Mouse (Mus musculus) intestine, postnatal 0 days (tissue): ENCODE measurements at regions not wholly inside any gene's neighbourhood (a gene's known extent, or its start where the extent isn't known, plus 50 kb on each side); places are given as distances from the start of the nearest gene placed in this dataset.

Experiments
- ATAC-seq: fragments of 200-750 bp; cut with Nextera tagmentation; 2 replicates; pipeline ENCODE4 v1.8.0; 2017; ENCODE audit warnings: mild to moderate bottlenecking, moderate TSS enrichment, moderate library complexity
- H3K27ac ChIP-seq: fragments of 300-500 bp; sonication (generic); 2 replicates; pipeline ENCODE4 v1.5.1; 2014; ENCODE audit warnings: mild to moderate bottlenecking, low read depth, low read length, moderate library complexity
- H3K27me3 ChIP-seq: fragments of 300-500 bp; sonication (generic); replicated peaks from 2 replicates; pipeline ENCODE4 v1.6.1; 2014; ENCODE audit warnings: low read length, mixed read lengths; ENCODE audit not compliant: control insufficient read depth, insufficient read depth
- H3K36me3 ChIP-seq: fragments of 300-500 bp; sonication (generic); 2 replicates; pipeline ENCODE4 v1.6.1; 2014; ENCODE audit warnings: mild to moderate bottlenecking, moderate library complexity; ENCODE audit not compliant: control insufficient read depth, insufficient read depth
- H3K4me1 ChIP-seq: fragments of 300-500 bp; sonication (generic); replicated peaks from 2 replicates; pipeline ENCODE4 v1.6.1; 2014; ENCODE audit warnings: antibody characterized with exemption, low read length, mixed read lengths; ENCODE audit not compliant: control insufficient read depth, insufficient read depth
- H3K4me2 ChIP-seq: fragments of 300-500 bp; sonication (generic); replicated peaks from 2 replicates; pipeline ENCODE4 v1.6.1; 2014; ENCODE audit warnings: low read depth, mild to moderate bottlenecking, moderate library complexity
- H3K4me3 ChIP-seq: fragments of 300-500 bp; sonication (generic); 2 replicates; pipeline ENCODE4 v1.5.1; 2014; ENCODE audit warnings: low read depth, low read length
- H3K9ac ChIP-seq: fragments of 300-500 bp; sonication (generic); 2 replicates; pipeline ENCODE4 v1.6.1; 2014; ENCODE audit warnings: mild to moderate bottlenecking, low read depth, low read length
- H3K9me3 ChIP-seq: fragments of 300-500 bp; sonication (generic); 2 replicates; pipeline ENCODE4 v1.6.1; 2016; ENCODE audit warnings: mixed run types; ENCODE audit not compliant: control insufficient read depth
- CTCF ChIP-seq: sonication (generic); IDR thresholded peaks from 2 replicates; pipeline ENCODE4 v1.5.1; 2016; ENCODE audit warnings: low read depth, mild to moderate bottlenecking, control low read depth, antibody characterized with exemption, moderate library complexity
- WGBS: fragments of 180-500 bp; shearing (Covaris S2); extraction: QIAGEN DNeasy Blood & Tissue Kit; methylation state at CpG from one replicate; pipeline ENCODE4 v1.1.7; 2014; 5-methylcytosine and 5-hydroxymethylcytosine counted together

DNA sequence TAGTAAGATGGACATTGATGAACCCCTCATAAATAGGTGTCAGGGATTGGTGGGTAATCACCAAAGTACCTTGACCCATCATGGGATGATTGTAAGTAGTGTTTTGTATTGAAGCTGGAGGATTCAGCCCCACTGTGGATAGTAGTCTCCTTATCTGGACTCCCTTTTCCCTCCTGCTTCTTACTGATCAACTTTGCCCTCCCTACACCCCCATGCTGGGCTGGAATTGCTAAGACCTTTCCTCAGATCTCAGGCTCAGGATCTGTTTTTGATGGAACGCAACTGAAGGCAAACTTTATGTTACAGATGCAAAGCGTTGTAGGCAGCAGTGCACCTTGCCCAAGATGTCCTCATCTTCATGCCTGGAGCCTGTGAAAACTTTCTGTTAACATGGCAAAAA is 73.7 kb upstream of the Pgrmc2 start:
- Histone ChIP-seq H3K27ac (no peak overlapping the region), H3K4me1 (0 out of 2 replicates have a peak, but pooled peaks cover 3% of the 10 kb centered on the region), H3K4me3 (no peak overlapping the region), H3K27me3 (no peaks in the 10 kb centered on the region), H3K4me2 (no peak overlapping the region), H3K36me3 (no peaks in the 10 kb centered on the region), H3K9me3 (no peaks in the 10 kb centered on the region), H3K9ac (no peak overlapping the region)
- ATAC-seq = no peak
- WGBS = 98% methylated on average over 2 of the region's 2 CpGs
- no peak for TF ChIP-seq CTCF

DNA sequence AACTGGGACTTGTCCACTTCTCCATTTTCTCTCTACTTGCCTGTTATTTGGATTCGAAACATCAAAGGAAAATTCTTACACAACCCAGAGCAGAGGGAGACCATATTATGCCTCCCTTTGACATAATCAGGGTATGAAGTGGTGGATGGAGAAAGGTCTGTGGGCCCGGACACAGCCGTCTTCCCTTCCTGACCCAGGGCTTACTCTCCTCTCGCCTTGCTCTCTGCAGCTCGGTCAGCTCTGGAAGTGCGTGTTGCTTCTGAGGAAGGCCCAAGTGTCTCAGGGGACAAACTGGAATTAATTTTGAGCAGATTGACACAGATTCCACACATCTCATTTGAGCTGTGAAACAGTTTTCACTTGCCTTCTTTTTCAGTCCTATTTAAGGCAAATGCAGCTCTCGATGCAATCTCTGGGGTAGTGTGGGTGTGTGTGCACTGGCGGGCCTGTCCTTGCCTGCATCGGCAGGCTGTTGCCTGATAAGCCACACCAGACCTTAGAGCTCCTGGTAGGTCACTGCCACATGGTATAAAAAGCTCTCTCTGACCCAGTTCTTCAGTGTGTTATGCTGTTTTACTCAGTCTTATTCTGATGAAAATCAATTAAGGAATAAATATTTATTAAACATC is 72.4 kb upstream of the Pgrmc2 start:
- Histone ChIP-seq H3K27ac (no peak overlapping the region), H3K36me3 (no peaks in the 10 kb centered on the region), H3K9me3 (no peaks in the 10 kb centered on the region), H3K9ac (no peak overlapping the region), H3K4me2 (no peak overlapping the region), H3K4me3 (no peak overlapping the region), H3K27me3 (no peaks in the 10 kb centered on the region), H3K4me1 (0 out of 2 replicates have a peak, but pooled peaks cover 3% of the 10 kb centered on the region)
- ATAC-seq = no peak
- 71% methylated on average over 9 of the region's 9 CpGs for WGBS
- no peak for TF ChIP-seq CTCF

GRCm38 (mm10) chr3:41154402-41154801 is 71.6 kb upstream of the Pgrmc2 start:
- Histone ChIP-seq H3K4me1 (0 out of 2 replicates have a peak, but pooled peaks cover 3% of the 10 kb centered on the region), H3K4me2 (no peak overlapping the region), H3K4me3 (no peak overlapping the region), H3K27me3 (no peaks in the 10 kb centered on the region), H3K27ac (no peak overlapping the region), H3K9ac (no peak overlapping the region), H3K9me3 (no peaks in the 10 kb centered on the region), H3K36me3 (no peaks in the 10 kb centered on the region)
- 76% methylated on average over 1 of the region's 1 CpGs for WGBS
- ATAC-seq = no peak
- no peak for TF ChIP-seq CTCF

DNA sequence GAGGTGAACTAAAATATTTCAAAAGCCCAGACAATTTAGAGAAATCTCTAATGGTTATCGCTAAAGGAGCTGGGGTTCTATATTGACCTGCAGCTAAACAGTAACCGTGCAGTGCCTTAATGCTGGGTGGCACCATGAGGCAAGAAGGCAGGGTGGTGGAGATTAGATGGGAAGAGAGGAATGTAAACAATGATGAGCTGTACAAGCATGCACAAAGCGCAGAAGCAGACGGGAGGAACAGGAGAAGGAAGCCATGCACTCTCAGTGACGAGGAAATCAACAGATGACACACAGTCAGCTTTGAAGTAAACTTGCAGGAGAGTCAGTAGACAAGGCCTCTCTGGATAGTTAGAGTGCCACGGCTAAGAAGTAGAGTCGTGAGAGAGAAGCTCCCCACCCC is 69.1 kb upstream of the Pgrmc2 start:
- ATAC-seq = no peak

GRCm38 (mm10) chr3:41140391-41140790 is 57.5 kb upstream of the Pgrmc2 start:
- no peak for TF ChIP-seq CTCF
- H3K27me3 ChIP-seq = no peaks in the 10 kb centered on the region
- no peaks in the 10 kb centered on the region for H3K4me1 ChIP-seq
- WGBS = 93% methylated on average over 4 of the region's 4 CpGs
- no peak overlapping the region for H3K27ac ChIP-seq
- H3K36me3 ChIP-seq = no peaks in the 10 kb centered on the region
- no peak overlapping the region for H3K9ac ChIP-seq
- H3K4me2 ChIP-seq = no peak overlapping the region
- H3K4me3 ChIP-seq = no peak overlapping the region
- no peak for ATAC-seq
- no peaks in the 10 kb centered on the region for H3K9me3 ChIP-seq

More for the DNA sequence above, 69.1 kb upstream of the Pgrmc2 start:
- Histone ChIP-seq H3K27me3 (no peaks in the 10 kb centered on the region), H3K4me3 (no peak overlapping the region), H3K36me3 (no peaks in the 10 kb centered on the region), H3K9me3 (no peaks in the 10 kb centered on the region), H3K9ac (no peak overlapping the region), H3K4me2 (no peak overlapping the region), H3K27ac (no peak overlapping the region), H3K4me1 (0 out of 2 replicates have a peak, but pooled peaks cover 3% of the 10 kb centered on the region)
- TF ChIP-seq CTCF = no peak
- 30% methylated on average over 7 of the region's 7 CpGs for WGBS

DNA sequence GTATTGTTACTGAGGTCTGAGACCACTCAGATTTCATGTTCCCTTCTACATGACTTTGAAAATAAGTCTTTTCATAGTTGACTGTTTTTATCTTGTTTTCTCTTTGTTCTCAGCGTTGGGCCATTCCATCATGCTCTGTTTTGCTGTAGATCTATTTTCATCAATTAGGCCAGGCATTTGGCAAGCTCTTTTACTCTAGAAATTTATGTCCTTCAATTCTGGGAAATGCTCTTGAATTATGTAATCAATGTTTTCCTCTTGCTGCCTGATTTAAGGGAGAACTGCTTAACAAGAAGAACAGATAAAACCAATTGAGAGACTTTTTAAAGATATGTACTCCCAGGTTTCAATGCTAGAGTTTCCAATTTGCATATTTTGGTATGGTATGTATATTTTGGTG is 55.1 kb upstream of the Pgrmc2 start:
- Histone ChIP-seq H3K27ac (no peak overlapping the region), H3K9me3 (no peaks in the 10 kb centered on the region), H3K27me3 (no peaks in the 10 kb centered on the region), H3K4me1 (no peaks in the 10 kb centered on the region), H3K4me3 (no peak overlapping the region), H3K4me2 (no peak overlapping the region), H3K36me3 (no peaks in the 10 kb centered on the region), H3K9ac (no peak overlapping the region)
- 85% methylated on average over 1 of the region's 1 CpGs for WGBS
- no peak for ATAC-seq
- TF ChIP-seq CTCF = no peak
